8 mouse cellular contexts compared by ENCODE assay signal in the genomic region with DNA sequence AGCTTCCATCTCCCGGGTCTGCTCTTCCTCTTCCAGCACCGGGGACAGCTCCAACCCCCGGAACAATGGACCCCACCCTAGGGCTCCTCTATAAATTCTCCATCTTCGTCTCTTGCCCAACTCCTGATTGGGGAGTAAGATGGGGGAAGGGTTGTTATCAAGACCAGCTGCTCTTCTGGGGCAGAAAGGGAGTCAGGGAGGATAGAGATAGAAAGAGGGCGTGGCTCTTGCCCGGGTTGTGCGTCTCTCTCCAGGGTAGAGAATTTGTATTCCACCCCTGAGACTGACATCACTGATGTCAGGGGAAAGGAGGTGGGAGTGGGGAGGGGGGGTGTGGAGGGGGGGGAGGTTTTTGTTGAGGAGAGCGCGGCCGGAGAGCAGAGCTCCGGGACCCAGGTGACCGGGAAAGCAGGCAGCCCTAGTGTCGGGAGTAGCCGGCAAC. TPM values are rescaled to one million over a fixed set of nuclear protein-coding genes. Genes with fewer than 3 reads are reported as not detected.
A peak's percentile ranks its signal among the peaks of the same experiment; 100 is the strongest.
DNase-seq lines count a peak whose midpoint lies in the region; ATAC-seq and TF ChIP-seq lines count a peak whose summit lies in the region.

A gene (plus strand): TSS at position 315 of the 442 bp plus-strand sequence.

- H3K4me3 ChIP-seq in stomach, embryonic 16.5 days (replicated peaks; ENCODE audit: low read length): peak within 1 kb of the TSS; percentile 11; the same call in 1 of the 2 replicates
- no peak within 1 kb of the TSS for H3K4me3 ChIP-seq in gastrocnemius, adult 2 months

- 2% methylated on average over 14 of the region's 14 CpGs for WGBS in stomach, embryonic 16.5 days

- no peak within 1 kb of the TSS for H3K9ac ChIP-seq in stomach, embryonic 16.5 days (ENCODE audit: low read length)

- H3K27ac ChIP-seq in stomach, embryonic 16.5 days (ENCODE audit: low read length): no peak within 1 kb of the TSS
- no peak within 1 kb of the TSS for H3K27ac ChIP-seq in gastrocnemius, adult 2 months

- TF ChIP-seq CTCF in gastrocnemius, adult 2 months (IDR thresholded peaks at IDR 0.05): no peak

- intact Hi-C loops in gastrocnemius, adult 2 months (cut with DNase I): no loop called here

- no peaks in the 10 kb centered on the region for H3K9me3 ChIP-seq in stomach, embryonic 16.5 days (replicated peaks; ENCODE audit: control insufficient read depth, low read length)

- H3K36me3 ChIP-seq in stomach, embryonic 16.5 days (ENCODE audit: control insufficient read depth, insufficient read depth, low read length): no peaks in the 10 kb centered on the region

- H3K4me1 ChIP-seq in stomach, embryonic 16.5 days (ENCODE audit: control insufficient read depth, insufficient read depth, low read length): 0 out of 2 replicates have a peak, but pooled peaks cover 3% of the 10 kb centered on the region

- H3K27me3 ChIP-seq in stomach, embryonic 16.5 days (ENCODE audit: control insufficient read depth, insufficient read depth, low read length): peaks cover 4% of the 10 kb centered on the region; the same call in 1 of the 2 replicates

- peak; percentile 44; the same call in 1 of the 2 replicates for ATAC-seq in erythroid progenitor cell, adult 5-6 weeks (replicated peaks; ENCODE audit: low FRiP score, poor library complexity, severe bottlenecking)
- peak; percentile 25; the same call in 1 of the 2 replicates for ATAC-seq in stomach, embryonic 16.5 days (ENCODE audit: insufficient read depth, low FRiP score)

- no peak for DNase-seq in adrenal gland, adult 2 months
- DNase-seq in c-Kit-positive CD71-positive TER-119-positive erythroid progenitor cells, embryonic 14.5 days (ENCODE audit: low spot score): peak; percentile 47
- peak; percentile 75 to 82 for DNase-seq in layer of hippocampus, postnatal 10 days (ENCODE audit: low spot score in 2 of 2)
- peak; percentile 81 for DNase-seq in mesoderm, embryonic 11.5 days (ENCODE audit: low read depth, low spot score)
- DNase-seq in gastrocnemius, postnatal 4 days (ENCODE audit: low spot score in 2 of 2): no peak
- no peak for DNase-seq in gastrocnemius, adult 2 months

- H3K4me2 ChIP-seq in stomach, embryonic 16.5 days (ENCODE audit: low read depth, low read length): 0 out of 2 replicates have a peak within 1 kb of the TSS, but pooled peaks have one; percentile 43

RNA-seq across cellular contexts. Expression of the gene that starts here (rescaled TPM):
- total RNA-seq in adrenal gland, adult 2 months (2021): 10 to 100 TPM; 17.6 to 27.7 TPM
- 62.2 and 77.6 TPM in 2 replicates for polyA plus RNA-seq in adrenal gland, adult 2 months (2012; rRNA removed)
- total RNA-seq in erythroid progenitor cell, adult 5-6 weeks (2015; ENCODE audit: low replicate concordance): not detected in 2 replicates
- total RNA-seq in erythroid progenitor cell, adult 5-6 weeks (2017; ENCODE audit: low replicate concordance): not detected in 2 replicates
- 100 to 1,000 TPM; 222 to 249 TPM for total RNA-seq in layer of hippocampus, postnatal 10 days (2021)
- 14.2 and 19.3 TPM in 2 replicates for polyA plus RNA-seq in stomach, embryonic 16.5 days (2015; fragmentation: Nextera tagmentation; extraction: Ambion mirVana)
- under 1 TPM in 1 of 2 experiments, not detected in 1; 0.27 TPM for total RNA-seq in gastrocnemius, postnatal 4 days (2021)
- total RNA-seq in gastrocnemius, adult 2 months (2021): not detected

Comparison
In these comparisons a context has a peak if more than half of its experiments do, and no peak if none do; other contexts are left out.
1. RNA of the gene that starts here (total RNA-seq): 222 to 249 TPM in layer of hippocampus, postnatal 10 days and 17.6 to 27.7 TPM in adrenal gland, adult 2 months; 0.27 TPM in gastrocnemius, postnatal 4 days, not detected in gastrocnemius, adult 2 months and not detected in erythroid progenitor cell, adult 5-6 weeks; every median in the first group is over 10 times any median in the second.
2. RNA of the gene that starts here (total RNA-seq): 222 to 249 TPM in layer of hippocampus, postnatal 10 days; 17.6 to 27.7 TPM in adrenal gland, adult 2 months; every median in the first group is over 4 times any median in the second.
3. Peak in ATAC-seq in erythroid progenitor cell, adult 5-6 weeks; RNA of the gene not detected or under 1 TPM.
4. DNase-seq: peak in c-Kit-positive CD71-positive TER-119-positive erythroid progenitor cells, embryonic 14.5 days (single experiment), layer of hippocampus, postnatal 10 days (2 of 2) and mesoderm, embryonic 11.5 days (single experiment); none in adrenal gland, adult 2 months (single experiment), gastrocnemius, postnatal 4 days (0 of 2) and gastrocnemius, adult 2 months (single experiment).